Mouse (Mus musculus) heart, embryonic 15.5 days (tissue): Measurements from ENCODE around the gene Gm13693. TPM values are rescaled to one million over a fixed set of nuclear protein-coding genes. Genes with fewer than 3 reads are reported as not detected.
A peak's percentile ranks its signal among the peaks of the same experiment; 100 is the strongest.
"Not testable (repeated sequence)": the region's sequence is repeated elsewhere in the genome, so short reads cannot be mapped to it uniquely, and the experiment has no call there.

Experiments
- ATAC-seq: fragments of 200-750 bp; cut with Nextera tagmentation; replicated peaks from 2 replicates; pipeline ENCODE4 v1.8.0; 2017; ENCODE audit warnings: low read depth, moderate TSS enrichment; ENCODE audit not compliant: insufficient number of reproducible peaks, insufficient read depth, low FRiP score
- H3K27ac ChIP-seq: fragments of 300-500 bp; sonication (generic); 2 replicates; pipeline ENCODE4 v1.5.1; 2015; ENCODE audit warnings: mild to moderate bottlenecking, inconsistent platforms
- H3K27me3 ChIP-seq: fragments of 300-500 bp; sonication (generic); 2 replicates; pipeline ENCODE4 v1.6.1; 2015; ENCODE audit warnings: inconsistent platforms
- H3K36me3 ChIP-seq: fragments of 300-500 bp; sonication (generic); 2 replicates; pipeline ENCODE4 v1.6.1; 2015; ENCODE audit warnings: mild to moderate bottlenecking, inconsistent platforms
- H3K4me1 ChIP-seq: fragments of 300-500 bp; sonication (generic); replicated peaks from 2 replicates; pipeline ENCODE4 v1.6.1; 2015; ENCODE audit warnings: inconsistent platforms
- H3K4me2 ChIP-seq: fragments of 300-500 bp; sonication (generic); 2 replicates; pipeline ENCODE4 v1.6.1; 2015; ENCODE audit warnings: inconsistent platforms, mild to moderate bottlenecking, moderate library complexity
- H3K4me3 ChIP-seq: fragments of 300-500 bp; sonication (generic); 2 replicates; pipeline ENCODE4 v1.5.1; 2015; ENCODE audit warnings: mild to moderate bottlenecking, inconsistent platforms
- H3K9ac ChIP-seq: fragments of 300-500 bp; sonication (generic); 2 replicates; pipeline ENCODE4 v1.6.1; 2015; ENCODE audit warnings: mild to moderate bottlenecking, inconsistent platforms
- H3K9me3 ChIP-seq: fragments of 300-500 bp; sonication (generic); replicated peaks from 2 replicates; pipeline ENCODE4 v1.6.1; 2016; ENCODE audit warnings: inconsistent platforms
- WGBS: fragments of 180-500 bp; shearing (Covaris S2); methylation state at CpG from one replicate; pipeline ENCODE4 v1.1.7; 2015; ENCODE audit warnings: mixed read lengths; 5-methylcytosine and 5-hydroxymethylcytosine counted together
- polyA plus RNA-seq: library from polyadenylated mRNA; unstranded; fragments of >200 nt; fragmentation: Nextera tagmentation; extraction: Ambion mirVana; gene quantifications from 2 replicates; pipeline ENCODE4 v1.2.1, GENCODE M21; 2015

Gm13693 gene
- polyA plus RNA-seq = not detected in 2 replicates

DNA sequence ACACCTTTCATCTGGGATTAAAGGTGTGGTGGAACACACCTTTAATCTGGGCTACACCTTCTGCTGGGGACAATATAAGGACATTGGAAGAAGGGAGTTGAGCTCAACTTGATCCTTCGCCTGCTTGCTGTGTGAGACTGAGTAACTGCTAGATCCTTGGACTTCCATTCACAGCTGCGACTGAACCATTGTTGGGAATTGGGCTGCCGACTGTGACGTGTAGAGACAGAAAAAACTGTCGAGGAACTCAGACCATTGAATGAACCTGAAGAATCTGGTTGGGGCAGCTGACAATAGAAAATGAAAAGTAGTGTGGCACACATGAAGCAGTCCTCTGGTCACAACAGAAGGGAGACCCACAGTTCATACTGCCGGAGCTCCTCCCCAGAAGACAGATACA is at the start of gene Gm13693:
Gm13693 (plus strand) TSS at position 301 of the 400 bp plus-strand sequence.
- H3K9me3 ChIP-seq, ATAC-seq: not testable (repeated sequence)
- no CpG with 5 or more reads among the region's 6 CpGs for WGBS

DNA sequence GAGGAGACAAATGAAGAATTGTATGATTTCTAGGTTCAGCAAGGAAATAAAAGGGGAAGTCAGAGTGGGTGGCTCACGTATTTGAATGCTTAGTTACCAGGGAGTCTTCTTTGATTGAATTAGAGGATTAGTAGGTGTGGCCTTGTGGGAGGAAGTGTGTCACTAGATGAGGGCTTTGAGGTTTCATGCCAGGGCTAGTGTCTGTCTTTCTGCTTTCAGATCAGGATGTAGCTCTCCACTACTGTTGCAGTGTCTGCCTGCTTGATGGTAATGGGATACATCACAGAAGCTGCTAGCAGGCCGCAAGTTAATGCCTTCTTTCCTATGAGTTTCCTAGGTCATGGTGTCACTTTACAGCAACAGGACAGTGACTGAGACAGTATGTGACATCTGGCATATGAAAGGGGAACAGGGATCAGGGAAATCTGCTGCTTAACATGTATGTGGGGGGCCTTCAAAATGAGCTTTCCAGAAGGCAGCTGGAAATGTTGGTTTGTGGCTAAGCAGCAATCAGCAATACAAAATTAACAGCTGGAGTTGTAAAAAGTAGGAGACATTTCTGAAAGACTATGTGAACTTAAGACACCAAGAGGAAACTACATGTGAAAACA is 31.7 kb upstream of the Gm13693 start:
- no peak for ATAC-seq
- no peak overlapping the region for H3K27ac ChIP-seq
- H3K9me3 ChIP-seq = no peaks in the 10 kb centered on the region
- H3K4me1 ChIP-seq = no peaks in the 10 kb centered on the region
- 51% methylated on average over 2 of the region's 2 CpGs for WGBS
- H3K27me3 ChIP-seq = no peaks in the 10 kb centered on the region
- no peaks in the 10 kb centered on the region for H3K36me3 ChIP-seq
- H3K4me2 ChIP-seq = no peak overlapping the region
- H3K9ac ChIP-seq = no peak overlapping the region
- H3K4me3 ChIP-seq = no peak overlapping the region

More for the DNA sequence above, at the start of gene Gm13693:
- not testable (repeated sequence) for H3K27ac ChIP-seq, H3K4me2 ChIP-seq, H3K4me3 ChIP-seq, H3K4me1 ChIP-seq, H3K36me3 ChIP-seq, H3K9ac ChIP-seq, H3K27me3 ChIP-seq

DNA sequence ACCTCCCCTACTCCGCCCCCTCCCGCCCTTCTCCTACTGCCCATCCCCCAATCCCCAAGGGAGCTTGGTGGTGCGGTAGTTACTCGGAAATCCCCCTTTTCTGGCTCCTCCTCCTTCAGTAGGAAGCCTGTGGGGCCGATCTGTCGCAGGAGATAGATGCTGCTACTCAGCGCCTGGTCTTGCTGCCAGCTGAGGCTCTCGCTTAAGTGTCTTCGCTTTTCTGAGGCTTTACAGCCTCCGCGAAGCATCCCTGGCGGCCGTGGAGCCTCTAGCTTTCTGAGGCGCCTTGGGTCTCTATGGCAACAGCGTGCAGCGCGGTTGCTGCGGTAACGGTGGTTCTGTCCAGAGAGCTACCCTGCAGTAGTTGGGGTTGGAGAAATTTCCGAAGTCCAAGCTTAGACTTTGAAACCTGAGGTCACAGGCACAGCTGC is 20.4 kb upstream of the Gm13693 start, which contains the start of gene Zswim2:
Zswim2 (minus strand) TSS at position 298 of the 431 bp plus-strand sequence.
- under 1% methylated on average over 20 of the region's 20 CpGs for WGBS
- no peak within 1 kb of the TSS for H3K27ac ChIP-seq
- no peaks in the 10 kb centered on the region for H3K27me3 ChIP-seq
- peak within 1 kb of the TSS; percentile 55 for H3K4me2 ChIP-seq
- no peaks in the 10 kb centered on the region for H3K36me3 ChIP-seq
- ATAC-seq = peak; percentile 50; the same call in 1 of the 2 replicates
- peak within 1 kb of the TSS; percentile 10; the same call in 1 of the 2 replicates for H3K4me3 ChIP-seq
- H3K9ac ChIP-seq = no peak within 1 kb of the TSS
- H3K4me1 ChIP-seq = peaks cover 5% of the 10 kb centered on the region
- H3K9me3 ChIP-seq = no peaks in the 10 kb centered on the region

DNA sequence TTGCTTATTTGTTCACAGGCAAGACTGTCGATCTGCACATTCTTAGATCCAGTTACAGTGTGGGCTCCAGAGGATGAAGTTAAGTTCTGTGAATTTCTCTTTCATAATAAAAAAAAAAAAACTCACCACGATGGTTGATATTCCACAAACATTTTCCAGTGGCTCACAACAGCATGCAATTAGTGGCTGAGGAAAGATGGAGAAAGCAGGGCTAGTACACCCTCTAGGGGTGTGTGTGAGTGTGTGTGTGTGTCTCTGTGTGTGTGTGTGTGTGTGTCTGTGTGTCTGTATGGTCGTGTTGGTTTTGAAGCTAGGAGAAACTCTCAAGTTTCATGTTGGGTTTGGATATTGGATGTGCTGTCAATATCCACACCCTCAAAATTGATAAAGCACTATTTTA is 19.9 kb upstream of the Gm13693 start:
- no peak overlapping the region for H3K27ac ChIP-seq
- no peaks in the 10 kb centered on the region for H3K9me3 ChIP-seq
- H3K4me3 ChIP-seq = 0 out of 2 replicates have a peak overlapping the region, but pooled peaks have one; percentile 10
- no peak for ATAC-seq
- peak overlapping the region; percentile 55 for H3K4me2 ChIP-seq
- no peak overlapping the region for H3K9ac ChIP-seq
- H3K36me3 ChIP-seq = no peaks in the 10 kb centered on the region
- WGBS = 37% methylated on average over 3 of the region's 3 CpGs
- peaks cover 5% of the 10 kb centered on the region for H3K4me1 ChIP-seq
- H3K27me3 ChIP-seq = no peaks in the 10 kb centered on the region

DNA sequence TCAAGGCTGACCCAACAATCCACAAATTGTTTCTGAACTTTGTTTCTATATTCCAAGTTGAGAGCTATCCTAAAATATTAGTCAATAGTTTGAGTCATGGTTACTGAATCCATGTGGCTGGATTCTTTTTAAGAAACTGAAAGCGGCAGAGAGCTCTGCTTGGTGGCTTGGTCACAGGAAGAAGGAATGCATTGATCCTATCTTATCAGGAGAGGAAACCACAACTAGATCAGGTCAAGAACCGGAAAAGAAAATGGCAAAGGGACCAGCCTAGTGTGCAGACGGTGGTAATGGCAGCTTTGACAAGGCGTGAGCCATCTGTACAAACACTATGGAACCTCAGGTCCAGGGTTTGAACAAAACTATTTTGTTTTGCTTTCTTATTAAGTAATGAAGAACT is 19.5 kb upstream of the Gm13693 start:
- ATAC-seq = no peak
- Histone ChIP-seq H3K27me3 (no peaks in the 10 kb centered on the region), H3K4me2 (no peak overlapping the region), H3K4me3 (no peak overlapping the region), H3K4me1 (peaks cover 5% of the 10 kb centered on the region), H3K36me3 (no peaks in the 10 kb centered on the region), H3K9me3 (no peaks in the 10 kb centered on the region), H3K27ac (no peak overlapping the region), H3K9ac (no peak overlapping the region)
- 33% methylated on average over 4 of the region's 4 CpGs for WGBS

DNA sequence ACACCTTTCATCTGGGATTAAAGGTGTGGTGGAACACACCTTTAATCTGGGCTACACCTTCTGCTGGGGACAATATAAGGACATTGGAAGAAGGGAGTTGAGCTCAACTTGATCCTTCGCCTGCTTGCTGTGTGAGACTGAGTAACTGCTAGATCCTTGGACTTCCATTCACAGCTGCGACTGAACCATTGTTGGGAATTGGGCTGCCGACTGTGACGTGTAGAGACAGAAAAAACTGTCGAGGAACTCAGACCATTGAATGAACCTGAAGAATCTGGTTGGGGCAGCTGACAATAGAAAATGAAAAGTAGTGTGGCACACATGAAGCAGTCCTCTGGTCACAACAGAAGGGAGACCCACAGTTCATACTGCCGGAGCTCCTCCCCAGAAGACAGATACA is 5.9 kb upstream of the Gm13693 start, which contains the start of gene Gm13698:
Gm13698 (plus strand) TSS at position 301 of the 400 bp plus-strand sequence.
- H3K4me3 ChIP-seq = not testable (repeated sequence)

DNA sequence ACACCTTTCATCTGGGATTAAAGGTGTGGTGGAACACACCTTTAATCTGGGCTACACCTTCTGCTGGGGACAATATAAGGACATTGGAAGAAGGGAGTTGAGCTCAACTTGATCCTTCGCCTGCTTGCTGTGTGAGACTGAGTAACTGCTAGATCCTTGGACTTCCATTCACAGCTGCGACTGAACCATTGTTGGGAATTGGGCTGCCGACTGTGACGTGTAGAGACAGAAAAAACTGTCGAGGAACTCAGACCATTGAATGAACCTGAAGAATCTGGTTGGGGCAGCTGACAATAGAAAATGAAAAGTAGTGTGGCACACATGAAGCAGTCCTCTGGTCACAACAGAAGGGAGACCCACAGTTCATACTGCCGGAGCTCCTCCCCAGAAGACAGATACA is 5.7 kb downstream of the Gm13693 start, which contains the start of gene Gm13695:
Gm13695 (plus strand) TSS at position 301 of the 400 bp plus-strand sequence.
- not testable (repeated sequence) for H3K4me3 ChIP-seq, ATAC-seq, H3K9ac ChIP-seq, H3K36me3 ChIP-seq, H3K27ac ChIP-seq, H3K9me3 ChIP-seq, H3K4me2 ChIP-seq, H3K27me3 ChIP-seq, H3K4me1 ChIP-seq
- no CpG with 5 or more reads among the region's 6 CpGs for WGBS

More for the DNA sequence above, 5.9 kb upstream of the Gm13693 start, which contains the start of gene Gm13698:
- H3K36me3 ChIP-seq, H3K27me3 ChIP-seq, H3K9me3 ChIP-seq, H3K4me1 ChIP-seq, H3K9ac ChIP-seq, ATAC-seq, H3K27ac ChIP-seq, H3K4me2 ChIP-seq: not testable (repeated sequence)
- no CpG with 5 or more reads among the region's 6 CpGs for WGBS

DNA sequence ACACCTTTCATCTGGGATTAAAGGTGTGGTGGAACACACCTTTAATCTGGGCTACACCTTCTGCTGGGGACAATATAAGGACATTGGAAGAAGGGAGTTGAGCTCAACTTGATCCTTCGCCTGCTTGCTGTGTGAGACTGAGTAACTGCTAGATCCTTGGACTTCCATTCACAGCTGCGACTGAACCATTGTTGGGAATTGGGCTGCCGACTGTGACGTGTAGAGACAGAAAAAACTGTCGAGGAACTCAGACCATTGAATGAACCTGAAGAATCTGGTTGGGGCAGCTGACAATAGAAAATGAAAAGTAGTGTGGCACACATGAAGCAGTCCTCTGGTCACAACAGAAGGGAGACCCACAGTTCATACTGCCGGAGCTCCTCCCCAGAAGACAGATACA is 11.5 kb downstream of the Gm13693 start, which contains the start of gene Gm13696:
Gm13696 (plus strand) TSS at position 301 of the 400 bp plus-strand sequence.
- not testable (repeated sequence) for H3K4me1 ChIP-seq, H3K4me3 ChIP-seq, H3K4me2 ChIP-seq, H3K27me3 ChIP-seq, H3K9ac ChIP-seq, H3K27ac ChIP-seq, H3K9me3 ChIP-seq, H3K36me3 ChIP-seq, ATAC-seq
- WGBS = no CpG with 5 or more reads among the region's 6 CpGs

DNA sequence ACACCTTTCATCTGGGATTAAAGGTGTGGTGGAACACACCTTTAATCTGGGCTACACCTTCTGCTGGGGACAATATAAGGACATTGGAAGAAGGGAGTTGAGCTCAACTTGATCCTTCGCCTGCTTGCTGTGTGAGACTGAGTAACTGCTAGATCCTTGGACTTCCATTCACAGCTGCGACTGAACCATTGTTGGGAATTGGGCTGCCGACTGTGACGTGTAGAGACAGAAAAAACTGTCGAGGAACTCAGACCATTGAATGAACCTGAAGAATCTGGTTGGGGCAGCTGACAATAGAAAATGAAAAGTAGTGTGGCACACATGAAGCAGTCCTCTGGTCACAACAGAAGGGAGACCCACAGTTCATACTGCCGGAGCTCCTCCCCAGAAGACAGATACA is 17.3 kb downstream of the Gm13693 start, which contains the start of gene Gm13694:
Gm13694 (plus strand) TSS at position 301 of the 400 bp plus-strand sequence.
- not testable (repeated sequence) for ATAC-seq

DNA sequence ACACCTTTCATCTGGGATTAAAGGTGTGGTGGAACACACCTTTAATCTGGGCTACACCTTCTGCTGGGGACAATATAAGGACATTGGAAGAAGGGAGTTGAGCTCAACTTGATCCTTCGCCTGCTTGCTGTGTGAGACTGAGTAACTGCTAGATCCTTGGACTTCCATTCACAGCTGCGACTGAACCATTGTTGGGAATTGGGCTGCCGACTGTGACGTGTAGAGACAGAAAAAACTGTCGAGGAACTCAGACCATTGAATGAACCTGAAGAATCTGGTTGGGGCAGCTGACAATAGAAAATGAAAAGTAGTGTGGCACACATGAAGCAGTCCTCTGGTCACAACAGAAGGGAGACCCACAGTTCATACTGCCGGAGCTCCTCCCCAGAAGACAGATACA is 23.1 kb downstream of the Gm13693 start, which contains the start of gene Gm13697:
Gm13697 (plus strand) TSS at position 301 of the 400 bp plus-strand sequence.
- H3K27ac ChIP-seq, H3K9ac ChIP-seq, H3K4me2 ChIP-seq, H3K27me3 ChIP-seq, H3K4me1 ChIP-seq, ATAC-seq, H3K36me3 ChIP-seq, H3K9me3 ChIP-seq, H3K4me3 ChIP-seq: not testable (repeated sequence)
- WGBS = no CpG with 5 or more reads among the region's 6 CpGs

More for the DNA sequence above, 17.3 kb downstream of the Gm13693 start, which contains the start of gene Gm13694:
- not testable (repeated sequence) for H3K4me1 ChIP-seq, H3K4me3 ChIP-seq, H3K9ac ChIP-seq, H3K36me3 ChIP-seq, H3K4me2 ChIP-seq, H3K27me3 ChIP-seq, H3K27ac ChIP-seq, H3K9me3 ChIP-seq
- WGBS = no CpG with 5 or more reads among the region's 6 CpGs

DNA sequence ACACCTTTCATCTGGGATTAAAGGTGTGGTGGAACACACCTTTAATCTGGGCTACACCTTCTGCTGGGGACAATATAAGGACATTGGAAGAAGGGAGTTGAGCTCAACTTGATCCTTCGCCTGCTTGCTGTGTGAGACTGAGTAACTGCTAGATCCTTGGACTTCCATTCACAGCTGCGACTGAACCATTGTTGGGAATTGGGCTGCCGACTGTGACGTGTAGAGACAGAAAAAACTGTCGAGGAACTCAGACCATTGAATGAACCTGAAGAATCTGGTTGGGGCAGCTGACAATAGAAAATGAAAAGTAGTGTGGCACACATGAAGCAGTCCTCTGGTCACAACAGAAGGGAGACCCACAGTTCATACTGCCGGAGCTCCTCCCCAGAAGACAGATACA is 28.9 kb downstream of the Gm13693 start, which contains the start of gene Gm13691:
Gm13691 (plus strand) TSS at position 301 of the 400 bp plus-strand sequence.
- not testable (repeated sequence) for H3K27me3 ChIP-seq, H3K36me3 ChIP-seq, H3K4me1 ChIP-seq, H3K4me3 ChIP-seq, H3K9ac ChIP-seq, H3K27ac ChIP-seq, ATAC-seq, H3K4me2 ChIP-seq, H3K9me3 ChIP-seq
- WGBS = no CpG with 5 or more reads among the region's 6 CpGs
